Mouse (Mus musculus) CH12.LX (cell line): ENCODE measurements at regions not wholly inside any gene's neighbourhood (a gene's known extent, or its start where the extent isn't known, plus 50 kb on each side); places are given as distances from the start of the nearest gene placed in this dataset.

Source experiments
- DNase-seq: peaks from one replicate; pipeline ENCODE4 v3.0.0-alpha.2; 2013; ENCODE audit errors: extremely low read depth
- H3K27ac ChIP-seq: 2 replicates; pipeline ENCODE4 v1.5.1; 2012; ENCODE audit warnings: low read depth, mild to moderate bottlenecking, control low read depth, moderate library complexity; ENCODE audit not compliant: insufficient read depth
- H3K27me3 ChIP-seq: replicated peaks from 2 replicates; pipeline ENCODE3; 2012; ENCODE audit warnings: inconsistent platforms
- H3K36me3 ChIP-seq, 2 experiments: replicated peaks in 1 of 2; 2 replicates each; pipeline versions ENCODE3 to v1.6.1; 2012; ENCODE audit warnings: inconsistent platforms in 1 of 2, low read length in 1 of 2, mild to moderate bottlenecking in 1 of 2, mixed read lengths in 1 of 2, moderate library complexity in 1 of 2; ENCODE audit not compliant: control insufficient read depth in 1 of 2, insufficient read depth in 1 of 2
- H3K4me1 ChIP-seq, 2 experiments: 2 replicates each; pipeline ENCODE4 v1.6.1; 2012; ENCODE audit warnings: inconsistent platforms in 1 of 2, moderate library complexity in 1 of 2; ENCODE audit not compliant: insufficient read depth in 2 of 2, control insufficient read depth in 1 of 2
- H3K4me2 ChIP-seq: 2 replicates; pipeline ENCODE4 v1.6.1; 2012; ENCODE audit warnings: low read depth, mild to moderate bottlenecking, control low read depth; ENCODE audit not compliant: poor library complexity, insufficient read depth, severe bottlenecking
- H3K4me3 ChIP-seq, 3 experiments: fragments of 150-350 bp in 1 of 3; sonication (generic) in 1 of 3; replicated peaks in 1 of 3; 2 replicates each; pipeline versions ENCODE3 to v1.5.1; 2011 to 2012; ENCODE audit warnings: low read depth in 2 of 3, low read length in 2 of 3, mild to moderate bottlenecking in 2 of 3, moderate library complexity in 2 of 3, control low read depth in 1 of 3, improper control_type of control experiment in 1 of 3, inconsistent platforms in 1 of 3, mixed read lengths in 1 of 3; ENCODE audit not compliant: poor library complexity in 1 of 3
- H3K79me2 ChIP-seq: replicated peaks from 2 replicates; pipeline ENCODE4 v1.6.1; 2012; ENCODE audit warnings: mild to moderate bottlenecking, moderate library complexity; ENCODE audit not compliant: control insufficient read depth, poor library complexity, insufficient read depth, severe bottlenecking; ENCODE audit errors: extremely low read depth
- H3K9ac ChIP-seq: 2 replicates; pipeline ENCODE4 v1.6.1; 2012; ENCODE audit warnings: low read depth, mild to moderate bottlenecking, control low read depth, moderate library complexity; ENCODE audit not compliant: insufficient read depth
- H3K9me3 ChIP-seq: replicated peaks from 2 replicates; pipeline ENCODE3; 2012; ENCODE audit warnings: low read length, inconsistent platforms, mixed read lengths
- E2F4 ChIP-seq: IDR thresholded peaks from 2 replicates; pipeline ENCODE4 v1.6.1; 2011; ENCODE audit warnings: low read depth, low read length, improper control_type of control experiment; ENCODE audit not compliant: insufficient replicate concordance
- ELF1 ChIP-seq: IDR thresholded peaks from 2 replicates; pipeline ENCODE4 v1.6.1; 2014; ENCODE audit warnings: low read depth, mild to moderate bottlenecking, inconsistent platforms, low read length, improper control_type of control experiment
- ETS1 ChIP-seq: conservative IDR thresholded peaks from 2 replicates; pipeline ENCODE4 v1.6.1; 2012; ENCODE audit warnings: low read depth, mild to moderate bottlenecking, inconsistent platforms, low read length, improper control_type of control experiment, moderate library complexity
- HCFC1 ChIP-seq: IDR thresholded peaks from 2 replicates; pipeline ENCODE4 v1.6.1; 2012; ENCODE audit warnings: low read depth, mild to moderate bottlenecking, inconsistent platforms, low read length, improper control_type of control experiment
- IRF4 ChIP-seq: IDR thresholded peaks from 2 replicates; pipeline ENCODE4 v1.6.1; 2014; ENCODE audit warnings: low read depth, mild to moderate bottlenecking, inconsistent platforms, low read length, improper control_type of control experiment
- JUN ChIP-seq: IDR thresholded peaks from 2 replicates; pipeline ENCODE4 v1.6.1; 2011; ENCODE audit warnings: low read depth, mild to moderate bottlenecking, low read length, improper control_type of control experiment, moderate library complexity; ENCODE audit not compliant: insufficient read depth
- MAFK ChIP-seq: IDR thresholded peaks from 2 replicates; pipeline ENCODE4 v1.6.1; 2011; ENCODE audit warnings: low read length, improper control_type of control experiment; ENCODE audit not compliant: insufficient replicate concordance
- MEF2A ChIP-seq: IDR thresholded peaks from 2 replicates; pipeline ENCODE4 v1.6.1; 2014; ENCODE audit warnings: low read depth, mild to moderate bottlenecking, inconsistent platforms, low read length, improper control_type of control experiment, borderline replicate concordance
- MXI1 ChIP-seq: IDR thresholded peaks from 2 replicates; pipeline ENCODE4 v1.6.1; 2011; ENCODE audit warnings: mild to moderate bottlenecking, low read depth, low read length, improper control_type of control experiment
- MYC ChIP-seq: IDR thresholded peaks from 2 replicates; pipeline ENCODE4 v1.6.1; 2011; ENCODE audit warnings: low read depth, mild to moderate bottlenecking, improper control_type of control experiment, low read length
- NRF1 ChIP-seq: IDR thresholded peaks from 2 replicates; pipeline ENCODE4 v1.6.1; 2014; ENCODE audit warnings: low read depth, mild to moderate bottlenecking, inconsistent platforms, low read length, improper control_type of control experiment, moderate library complexity
- PAX5 ChIP-seq: IDR thresholded peaks from 2 replicates; pipeline ENCODE4 v1.6.1; 2012; ENCODE audit warnings: low read length, inconsistent platforms, mixed read lengths
- RAD21 ChIP-seq: IDR thresholded peaks from 2 replicates; pipeline ENCODE4 v1.6.1; 2011; ENCODE audit warnings: low read depth, mild to moderate bottlenecking, low read length, improper control_type of control experiment, moderate library complexity
- SIN3A ChIP-seq: IDR thresholded peaks from 2 replicates; pipeline ENCODE4 v1.6.1; 2012; ENCODE audit warnings: low read length, improper control_type of control experiment, inconsistent platforms
- SMC3 ChIP-seq: IDR thresholded peaks from 2 replicates; pipeline ENCODE4 v1.6.1; 2011; ENCODE audit warnings: low read depth, low read length, improper control_type of control experiment
- TBP ChIP-seq: conservative IDR thresholded peaks from 2 replicates; pipeline ENCODE4 v1.6.1; 2011; ENCODE audit warnings: low read depth, low read length, improper control_type of control experiment
- UBTF ChIP-seq: IDR thresholded peaks from 2 replicates; pipeline ENCODE4 v1.6.1; 2012; ENCODE audit warnings: low read depth, mild to moderate bottlenecking, inconsistent platforms, low read length, improper control_type of control experiment, moderate library complexity
- USF1 ChIP-seq: IDR thresholded peaks from 2 replicates; pipeline ENCODE4 v1.6.1; 2014; ENCODE audit warnings: low read depth, mild to moderate bottlenecking, inconsistent platforms, low read length, improper control_type of control experiment
- ZC3H11A ChIP-seq: IDR thresholded peaks from 2 replicates; pipeline ENCODE4 v1.6.1; 2012; ENCODE audit warnings: low read depth, mild to moderate bottlenecking, inconsistent platforms, low read length, improper control_type of control experiment
- ZKSCAN1 ChIP-seq: IDR thresholded peaks from 2 replicates; pipeline ENCODE4 v1.6.1; 2012; ENCODE audit warnings: low read depth, inconsistent platforms, low read length, improper control_type of control experiment, borderline replicate concordance
- ZMIZ1 ChIP-seq: IDR thresholded peaks from 2 replicates; pipeline ENCODE4 v1.6.1; 2012; ENCODE audit warnings: low read depth, mild to moderate bottlenecking, inconsistent platforms, low read length, improper control_type of control experiment
- dilution Hi-C: fragments of 300-500 bp; cut with MboI; formaldehyde crosslinking; loops from 2 replicates; pipeline ENCODE4 v1.14.3; 2020; ENCODE audit warnings: low sequenced_read_pairs; ENCODE audit not compliant: extremely low pct_unique_long_range_greater_than_20kb, extremely low pct_ligation_motif_present
- in situ Hi-C: fragments of 300-500 bp; cut with MboI; formaldehyde crosslinking; loops from 3 replicates; pipeline ENCODE4 v1.14.3; 2019; ENCODE audit warnings: low sequenced_read_pairs, low pct_ligation_motif_present, low pct_unique_long_range_greater_than_20kb, mixed read lengths

- DNase-seq = no peak
- Histone ChIP-seq H3K27ac (no peak overlapping the region), H3K79me2 (no peaks in the 10 kb centered on the region), H3K36me3 (no peaks in the 10 kb centered on the region), H3K9ac (no peak overlapping the region), H3K27me3 (no peaks in the 10 kb centered on the region), H3K4me2 (no peak overlapping the region), H3K4me1 (no peaks in the 10 kb centered on the region)
- dilution Hi-C loops (no loop called here), in situ Hi-C loops (no loop called here)
- no peak for TF ChIP-seq SMC3
- no peak for TF ChIP-seq TBP
- no peak for TF ChIP-seq PAX5
- TF ChIP-seq MXI1 = no peak
- TF ChIP-seq USF1 = no peak
- no peak for TF ChIP-seq RAD21
- TF ChIP-seq MAFK = no peak
- no peak for TF ChIP-seq ZC3H11A
- TF ChIP-seq E2F4 = no peak
- TF ChIP-seq HCFC1 = no peak
- no peak for TF ChIP-seq JUN
- no peak for TF ChIP-seq UBTF
- no peak for TF ChIP-seq SIN3A
- TF ChIP-seq ETS1 = no peak
- TF ChIP-seq MEF2A = no peak
- no peak for TF ChIP-seq NRF1
- TF ChIP-seq, all 38 proteins: peak for 0
- Histone ChIP-seq H3K9me3 (peaks cover 53% of the 10 kb centered on the region), H3K4me3 (no peak overlapping the region)
Observed at GRCm38 (mm10) chr13:69250334-69251129, 251.2 kb upstream of the Adcy2 start.

GRCm38 (mm10) chr13:69251130-69251561, 251.8 kb upstream of the Adcy2 start:
- TF ChIP-seq ELF1 (no peak), USF1 (no peak), PAX5 (no peak), ZMIZ1 (no peak), RAD21 (no peak), ZKSCAN1 (no peak), IRF4 (no peak), MYC (no peak), MXI1 (no peak), SMC3 (no peak), JUN (no peak)
- Histone ChIP-seq H3K9me3 (peaks cover 59% of the 10 kb centered on the region), H3K4me2 (no peak overlapping the region), H3K36me3 (no peaks in the 10 kb centered on the region), H3K79me2 (no peaks in the 10 kb centered on the region), H3K4me1 (no peaks in the 10 kb centered on the region), H3K27ac (no peak overlapping the region), H3K9ac (no peak overlapping the region), H3K4me3 (no peak overlapping the region), H3K27me3 (no peaks in the 10 kb centered on the region)
- DNase-seq = no peak
- in situ Hi-C loops (no loop called here), dilution Hi-C loops (no loop called here)
